Mouse (Mus musculus): ENCODE measurements around the gene Pgbd5.

DNA sequence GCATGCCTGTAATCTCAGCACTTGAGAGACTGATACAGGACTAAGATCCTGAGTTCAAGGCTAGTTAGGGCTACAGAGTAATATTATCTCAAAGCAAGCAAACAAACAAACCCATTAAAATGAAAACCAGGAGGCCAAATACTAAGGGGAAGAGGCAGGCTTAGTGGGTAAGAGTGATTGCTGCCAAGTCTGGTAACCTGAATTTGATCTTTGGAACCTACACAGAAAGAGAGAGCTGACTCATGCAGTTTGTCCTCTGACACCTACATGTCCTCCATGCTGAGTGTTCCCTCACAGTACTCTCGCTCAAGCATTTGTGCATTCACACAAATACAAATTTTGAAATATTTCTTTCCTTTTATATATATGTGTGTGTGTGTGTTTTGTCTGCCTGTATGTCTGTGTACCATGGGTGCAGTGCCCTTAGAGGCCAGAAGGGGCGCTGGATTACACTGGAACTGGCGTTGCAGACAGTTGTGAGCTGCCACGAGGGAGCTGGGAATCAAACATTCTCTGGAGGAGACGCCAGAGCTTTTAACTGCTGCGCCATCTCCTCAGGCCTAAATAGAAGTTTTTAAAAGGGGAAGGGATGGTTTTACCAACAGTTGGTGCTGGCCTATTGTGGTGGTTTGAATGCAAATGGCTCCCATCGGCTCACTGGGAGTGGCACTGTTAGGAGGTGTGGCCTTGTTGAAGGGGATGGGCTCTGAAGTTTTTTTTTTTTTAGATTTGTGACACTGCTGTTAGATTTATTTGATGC, 44.1 kb upstream of the Pgbd5 start:
- TF ChIP-seq POLR2A (IDR thresholded peaks at IDR 0.05; ENCODE audit: control insufficient read depth, low read depth, low read length) (peak; percentile 28; the same call in 1 of the 2 replicates), CTCF (IDR thresholded peaks at IDR 0.05; ENCODE audit: control insufficient read depth, insufficient read depth, insufficient replicate concordance, low read depth, low read length) (peak; percentile 73; the same call in 1 of the 2 replicates)
